30 mouse cellular contexts compared by ENCODE assay signal in genomic region chr1:3094375-3094774, GRCm38 (mm10).
"Had no signal": no experiment of that assay in that cellular context is flagged by ENCODE, and none has a peak within 500 bp of the region (broad histone marks: within the 10 kb centered on the region; RNA-seq: fewer than 3 reads in every experiment).

No protein-coding gene starts in this region.

- H3K4me1 ChIP-seq: heart, embryonic 15.5 days; hindbrain, embryonic 10.5 days; hindbrain, embryonic 12.5 days; hindbrain, embryonic 13.5 days; hindbrain, embryonic 15.5 days; intestine, embryonic 15.5 days; kidney, embryonic 15.5 days had no signal

- H3K9me3 ChIP-seq: heart, embryonic 15.5 days; hindbrain, embryonic 10.5 days; hindbrain, embryonic 12.5 days; hindbrain, embryonic 13.5 days; hindbrain, embryonic 15.5 days; intestine, embryonic 15.5 days; kidney, embryonic 15.5 days had no signal

- H3K27ac ChIP-seq: heart, embryonic 15.5 days; hindbrain, embryonic 10.5 days; hindbrain, embryonic 12.5 days; hindbrain, embryonic 13.5 days; hindbrain, embryonic 14.5 days; hindbrain, embryonic 15.5 days; hindbrain, postnatal 0 days; intestine, embryonic 15.5 days; kidney, embryonic 15.5 days; kidney, postnatal 0 days; layer of hippocampus, adult 2 months; left cerebral cortex, adult 2 months had no signal

- H3K4me2 ChIP-seq: heart, embryonic 15.5 days; hindbrain, embryonic 12.5 days; hindbrain, embryonic 13.5 days; hindbrain, embryonic 14.5 days; hindbrain, embryonic 15.5 days; intestine, embryonic 15.5 days; kidney, embryonic 15.5 days had no signal

- DNase-seq: heart, postnatal 10 days; heart, postnatal 14 days; heart, postnatal 36 days; heart, postnatal 4 days; kidney, adult 11 months; kidney, adult 18-20 months; kidney, adult 2 months; kidney, adult 8-10 months; kidney, adult 9 months; kidney, postnatal 10 days; kidney, postnatal 14 days; kidney, postnatal 25 days; kidney, postnatal 36 days; kidney, postnatal 4 days; layer of hippocampus, postnatal 36 days had no signal

- H3K36me3 ChIP-seq: heart, embryonic 15.5 days; hindbrain, embryonic 10.5 days; hindbrain, embryonic 12.5 days; hindbrain, embryonic 13.5 days; hindbrain, embryonic 15.5 days; intestine, embryonic 15.5 days; kidney, embryonic 15.5 days had no signal

- H3K27me3 ChIP-seq: heart, embryonic 15.5 days; hindbrain, embryonic 12.5 days; hindbrain, embryonic 13.5 days; hindbrain, embryonic 15.5 days; intestine, embryonic 15.5 days; kidney, embryonic 15.5 days had no signal

- H3K4me3 ChIP-seq: heart, embryonic 15.5 days; hindbrain, embryonic 10.5 days; hindbrain, embryonic 12.5 days; hindbrain, embryonic 13.5 days; hindbrain, embryonic 15.5 days; intestine, embryonic 15.5 days; kidney, embryonic 15.5 days; layer of hippocampus, adult 2 months; left cerebral cortex, adult 2 months had no signal

- ATAC-seq: hindbrain, postnatal 0 days; inflammation-experienced regulatory T-cells, adult 6 months; intestine, embryonic 15.5 days; intestine, embryonic 16.5 days; intestine, postnatal 0 days had no signal

- H3K9ac ChIP-seq: heart, embryonic 15.5 days; hindbrain, embryonic 12.5 days; hindbrain, embryonic 13.5 days; hindbrain, embryonic 14.5 days; hindbrain, embryonic 15.5 days; intestine, embryonic 15.5 days; kidney, embryonic 15.5 days had no signal
